Mouse (Mus musculus) hindbrain, embryonic 14.5 days (tissue): Measurements from ENCODE around the gene Gprc5c. TPM values are rescaled to one million over a fixed set of nuclear protein-coding genes. Genes with fewer than 3 reads are reported as not detected.
A peak's percentile ranks its signal among the peaks of the same experiment; 100 is the strongest.

Experiments
- ATAC-seq: fragments of 200-750 bp; cut with Nextera tagmentation; 2 replicates; pipeline ENCODE4 v1.8.0; 2017; ENCODE audit warnings: moderate number of reproducible peaks, mild to moderate bottlenecking, moderate TSS enrichment, moderate library complexity; ENCODE audit not compliant: low FRiP score
- DNase-seq: peaks from one replicate; pipeline ENCODE4 v3.0.0-alpha.2; 2015; ENCODE audit warnings: low spot score
- H3K27ac ChIP-seq: fragments of 300-500 bp; sonication (generic); 2 replicates; pipeline ENCODE4 v1.5.1; 2014; ENCODE audit warnings: mild to moderate bottlenecking, moderate library complexity
- H3K27me3 ChIP-seq: fragments of 300-500 bp; sonication (generic); 2 replicates; pipeline ENCODE4 v1.6.1; 2014; ENCODE audit warnings: mild to moderate bottlenecking, low read length, mixed read lengths; ENCODE audit not compliant: control insufficient read depth, insufficient read depth
- H3K36me3 ChIP-seq: fragments of 300-500 bp; sonication (generic); replicated peaks from 2 replicates; pipeline ENCODE4 v1.6.1; 2014; ENCODE audit not compliant: control insufficient read depth, insufficient read depth
- H3K4me1 ChIP-seq: fragments of 300-500 bp; sonication (generic); replicated peaks from 2 replicates; pipeline ENCODE4 v1.6.1; 2014; ENCODE audit warnings: antibody characterized with exemption, low read length, mixed read lengths; ENCODE audit not compliant: control insufficient read depth, insufficient read depth
- H3K4me2 ChIP-seq: fragments of 300-500 bp; sonication (generic); replicated peaks from 2 replicates; pipeline ENCODE4 v1.6.1; 2014; ENCODE audit warnings: mild to moderate bottlenecking, moderate library complexity
- H3K4me3 ChIP-seq: fragments of 300-500 bp; sonication (generic); replicated peaks from 2 replicates; pipeline ENCODE4 v1.5.1; 2014; ENCODE audit warnings: mild to moderate bottlenecking, low read length
- H3K9ac ChIP-seq: fragments of 300-500 bp; sonication (generic); 2 replicates; pipeline ENCODE4 v1.6.1; 2014
- H3K9me3 ChIP-seq: fragments of 300-500 bp; sonication (generic); 2 replicates; pipeline ENCODE4 v1.6.1; 2016; ENCODE audit warnings: low read length; ENCODE audit not compliant: control insufficient read depth
- WGBS: fragments of 180-500 bp; shearing (Covaris S2); extraction: QIAGEN DNeasy Blood & Tissue Kit; methylation state at CpG from one replicate; pipeline ENCODE4 v1.1.7; 2014; 5-methylcytosine and 5-hydroxymethylcytosine counted together
- polyA plus RNA-seq: library from polyadenylated mRNA; unstranded; fragments of >200 nt; fragmentation: Nextera tagmentation; extraction: Ambion mirVana; gene quantifications from 2 replicates; pipeline ENCODE4 v1.2.1, GENCODE M21; 2014

Gprc5c gene
- polyA plus RNA-seq, 1 experiment from 2014 or later, result 9.9 TPM

- DNase-seq (no peak), ATAC-seq (no peak)
- no peak overlapping the region for H3K4me3 ChIP-seq
- 57% methylated on average over 9 of the region's 9 CpGs for WGBS
- no peak overlapping the region for H3K27ac ChIP-seq
- no peak overlapping the region for H3K9ac ChIP-seq
- H3K4me2 ChIP-seq, result no peak overlapping the region
- no peaks in the 10 kb centered on the region for H3K36me3 ChIP-seq
- H3K9me3 ChIP-seq, result no peaks in the 10 kb centered on the region
- peaks cover 14% of the 10 kb centered on the region for H3K4me1 ChIP-seq
- H3K27me3 ChIP-seq, result no peaks in the 10 kb centered on the region
Observed at GRCm38 (mm10) chr11:114874226-114875145, 23.5 kb downstream of the Gprc5c start.

GRCm38 (mm10) chr11:114875301-114875801 lies 24.4 kb downstream of the Gprc5c start:
- no peak overlapping the region for H3K4me3 ChIP-seq
- no peaks in the 10 kb centered on the region for H3K27me3 ChIP-seq
- H3K36me3 ChIP-seq, result no peaks in the 10 kb centered on the region
- no peak overlapping the region for H3K27ac ChIP-seq
- peaks cover 14% of the 10 kb centered on the region for H3K4me1 ChIP-seq
- H3K4me2 ChIP-seq, result no peak overlapping the region
- H3K9me3 ChIP-seq, result no peaks in the 10 kb centered on the region
- H3K9ac ChIP-seq, result no peak overlapping the region
- 15% methylated on average over 9 of the region's 9 CpGs for WGBS
- ATAC-seq (no peak), DNase-seq (no peak)

DNA sequence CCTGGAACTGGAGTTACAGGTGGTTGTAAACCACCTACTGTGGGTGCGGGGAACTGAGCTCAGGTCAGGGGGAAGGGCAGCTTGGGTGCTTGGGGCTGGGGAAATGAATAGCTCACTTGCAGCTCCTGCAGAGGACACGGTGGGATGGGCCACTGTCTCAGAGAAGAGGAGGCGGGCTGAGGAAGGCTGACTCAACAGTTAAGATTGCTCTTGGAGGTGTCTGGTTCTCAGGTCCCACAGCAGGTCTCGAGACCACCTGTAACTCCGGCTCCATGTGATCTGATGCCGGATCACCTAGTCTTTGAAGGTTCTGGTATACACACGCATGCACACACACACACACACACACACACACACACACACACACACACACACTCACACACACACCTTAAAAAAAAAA lies 25.2 kb downstream of the Gprc5c start:
- Histone ChIP-seq H3K4me1 (peaks cover 14% of the 10 kb centered on the region), H3K9ac (no peak overlapping the region), H3K4me3 (no peak overlapping the region), H3K36me3 (no peaks in the 10 kb centered on the region), H3K27me3 (no peaks in the 10 kb centered on the region), H3K4me2 (no peak overlapping the region), H3K27ac (no peak overlapping the region), H3K9me3 (no peaks in the 10 kb centered on the region)
- 53% methylated on average over 7 of the region's 7 CpGs for WGBS
- ATAC-seq (no peak), DNase-seq (no peak)

DNA sequence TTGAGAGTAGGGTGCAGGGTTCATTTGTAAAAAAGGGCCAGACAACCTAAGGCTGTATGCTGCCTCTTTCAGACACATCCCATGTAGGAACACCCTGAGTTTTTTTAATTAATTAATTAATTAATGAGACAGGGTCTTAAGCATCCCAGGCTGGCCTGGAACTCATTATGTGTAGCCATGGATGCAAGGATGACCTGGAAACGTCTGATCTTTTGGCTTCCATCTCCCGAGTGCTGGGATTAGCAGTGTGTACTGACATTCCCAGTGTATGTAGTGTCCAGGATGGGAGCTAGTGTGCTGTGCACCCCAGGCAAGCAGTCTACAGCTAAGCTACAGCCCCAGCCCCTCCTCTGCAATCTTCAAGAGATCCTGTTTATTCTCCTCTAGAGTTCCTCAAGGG lies 25.7 kb downstream of the Gprc5c start:
- H3K4me3 ChIP-seq, result no peak overlapping the region
- DNase-seq (no peak), ATAC-seq (no peak)
- no peak overlapping the region for H3K27ac ChIP-seq
- no peaks in the 10 kb centered on the region for H3K9me3 ChIP-seq
- 49% methylated on average over 2 of the region's 2 CpGs for WGBS
- no peaks in the 10 kb centered on the region for H3K36me3 ChIP-seq
- no peak overlapping the region; the same call in 1 of the 2 replicates for H3K9ac ChIP-seq
- no peaks in the 10 kb centered on the region for H3K27me3 ChIP-seq
- H3K4me2 ChIP-seq, result no peak overlapping the region
- peaks cover 14% of the 10 kb centered on the region for H3K4me1 ChIP-seq

GRCm38 (mm10) chr11:114877145-114877544 lies 26.2 kb downstream of the Gprc5c start:
- Histone ChIP-seq H3K27ac (no peak overlapping the region), H3K27me3 (no peaks in the 10 kb centered on the region), H3K9ac (no peak overlapping the region), H3K4me1 (peaks cover 14% of the 10 kb centered on the region), H3K36me3 (no peaks in the 10 kb centered on the region), H3K9me3 (no peaks in the 10 kb centered on the region), H3K4me2 (no peak overlapping the region), H3K4me3 (no peak overlapping the region)
- ATAC-seq (no peak), DNase-seq (peak; percentile 59)
- WGBS, result 60% methylated on average over 3 of the region's 3 CpGs

DNA sequence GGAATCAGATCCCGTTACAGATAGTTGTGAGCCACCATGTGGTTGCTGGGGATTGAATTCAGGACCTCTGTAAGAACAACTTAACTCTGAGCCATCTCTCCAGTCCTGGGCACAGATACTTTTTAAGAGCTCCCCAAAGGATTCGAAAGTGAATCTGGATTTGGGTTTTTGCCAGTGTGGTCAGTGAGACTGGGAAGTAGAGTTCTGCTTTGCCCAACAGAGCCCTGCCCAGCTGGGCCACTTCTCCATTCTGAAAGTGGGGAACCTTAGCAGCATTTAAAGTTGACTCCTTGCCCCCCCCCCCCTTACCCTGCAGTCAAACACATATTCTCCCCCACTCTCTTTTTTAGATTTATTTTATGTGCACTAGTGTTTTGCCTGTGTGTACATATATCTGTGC lies 28.7 kb downstream of the Gprc5c start:
- peaks cover 7% of the 10 kb centered on the region; the same call in 1 of the 2 replicates for H3K4me1 ChIP-seq
- H3K27ac ChIP-seq, result no peak overlapping the region
- WGBS, result 85% methylated on average over 2 of the region's 2 CpGs
- DNase-seq (no peak), ATAC-seq (no peak)
- no peaks in the 10 kb centered on the region for H3K9me3 ChIP-seq
- no peaks in the 10 kb centered on the region for H3K27me3 ChIP-seq
- H3K4me3 ChIP-seq, result no peak overlapping the region
- H3K36me3 ChIP-seq, result no peaks in the 10 kb centered on the region
- H3K9ac ChIP-seq, result no peak overlapping the region
- H3K4me2 ChIP-seq, result no peak overlapping the region

DNA sequence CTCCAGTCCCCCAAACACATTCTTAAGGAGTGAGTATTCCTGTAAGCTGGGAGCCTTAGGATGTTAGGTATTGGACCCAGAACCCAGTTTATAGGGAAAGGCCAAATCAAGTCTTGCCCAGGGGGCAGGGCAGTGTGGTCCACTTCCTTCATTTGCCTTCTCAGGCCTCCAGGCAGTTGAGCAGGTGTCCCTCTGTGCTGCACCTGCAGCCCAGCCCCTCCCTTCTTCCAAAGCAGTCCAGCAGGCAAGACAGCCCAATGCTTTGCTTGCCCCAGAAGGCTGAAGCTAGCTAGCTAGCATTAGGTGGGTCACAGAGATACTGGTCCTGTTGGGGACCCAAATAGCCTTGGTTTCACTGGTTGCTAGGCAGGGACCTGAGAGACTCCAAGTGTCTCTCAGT lies 29.2 kb downstream of the Gprc5c start:
- peaks cover 2% of the 10 kb centered on the region; the same call in 1 of the 2 replicates for H3K4me1 ChIP-seq
- no peak for DNase-seq
- no peak overlapping the region for H3K4me2 ChIP-seq
- H3K27me3 ChIP-seq, result no peaks in the 10 kb centered on the region
- no peaks in the 10 kb centered on the region for H3K9me3 ChIP-seq
- H3K36me3 ChIP-seq, result no peaks in the 10 kb centered on the region
- ATAC-seq, result no peak
- no peak overlapping the region for H3K9ac ChIP-seq
- no peak overlapping the region for H3K27ac ChIP-seq
- no peak overlapping the region for H3K4me3 ChIP-seq

DNA sequence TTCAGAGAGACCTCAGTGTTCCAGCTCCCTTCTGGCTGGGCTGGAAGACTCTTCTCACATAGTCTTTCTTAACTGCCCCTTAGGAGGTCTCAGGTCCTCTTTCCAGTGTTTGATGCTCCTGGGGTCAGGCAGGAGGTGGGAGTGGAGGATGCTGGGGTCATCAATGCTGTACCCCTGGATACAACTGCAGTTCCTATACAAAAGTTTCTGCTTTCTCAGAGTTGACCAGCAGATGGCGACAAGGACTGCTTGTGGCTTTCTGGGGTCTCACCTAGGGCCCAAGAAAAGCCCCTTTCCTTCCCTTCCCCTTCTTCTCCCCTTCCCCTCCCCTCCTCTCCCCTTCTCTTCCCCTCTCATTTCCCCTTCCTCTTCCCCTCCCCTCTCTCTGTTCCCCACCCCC lies 29.6 kb downstream of the Gprc5c start:
- no peak overlapping the region for H3K4me2 ChIP-seq
- WGBS, result 0% methylated on average over 1 of the region's 1 CpGs
- no peaks in the 10 kb centered on the region for H3K36me3 ChIP-seq
- no peak for ATAC-seq
- no peaks in the 10 kb centered on the region; the same call in 1 of the 2 replicates for H3K4me1 ChIP-seq
- peak; percentile 64 for DNase-seq
- H3K4me3 ChIP-seq, result no peak overlapping the region
- no peaks in the 10 kb centered on the region for H3K9me3 ChIP-seq
- H3K27ac ChIP-seq, result no peak overlapping the region
- no peaks in the 10 kb centered on the region for H3K27me3 ChIP-seq
- no peak overlapping the region for H3K9ac ChIP-seq

DNA sequence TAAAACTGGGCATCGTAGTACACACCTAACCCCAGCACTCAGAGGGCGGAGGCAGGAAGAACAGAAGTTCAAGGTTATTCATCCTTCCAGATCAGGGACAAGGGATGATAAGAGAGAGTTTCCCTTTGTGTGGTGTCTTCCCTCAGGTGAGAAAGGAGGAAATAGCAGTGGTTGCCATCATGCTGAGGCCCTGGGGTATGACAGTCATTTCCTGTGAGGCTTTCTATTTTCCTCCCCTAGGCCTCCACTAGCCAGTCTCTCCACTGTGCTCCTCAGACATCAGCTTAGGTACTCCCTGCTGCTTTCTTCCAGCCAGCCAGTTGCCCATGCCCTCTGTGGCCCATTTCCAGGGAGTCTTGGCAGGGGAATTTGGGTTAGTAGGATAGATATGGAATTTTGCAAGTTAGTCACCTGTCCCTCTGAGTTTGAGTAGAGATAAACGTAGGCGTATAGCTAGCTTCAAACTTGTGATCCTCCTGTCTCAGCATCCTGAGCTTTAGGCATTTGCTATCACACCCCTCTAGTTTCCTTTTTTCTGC lies 32.4 kb downstream of the Gprc5c start:
- no peak overlapping the region for H3K27ac ChIP-seq

More for the DNA sequence above, 32.4 kb downstream of the Gprc5c start:
- Histone ChIP-seq H3K36me3 (no peaks in the 10 kb centered on the region), H3K27me3 (no peaks in the 10 kb centered on the region), H3K4me1 (no peaks in the 10 kb centered on the region), H3K4me2 (no peak overlapping the region), H3K4me3 (no peak overlapping the region), H3K9me3 (no peaks in the 10 kb centered on the region), H3K9ac (no peak overlapping the region)
- no peak for DNase-seq
- ATAC-seq, result no peak
- 91% methylated on average over 4 of the region's 4 CpGs for WGBS
